Mouse (Mus musculus): ENCODE measurements around the gene Olfr1490.
"Not testable (repeated sequence)": the region's sequence is repeated elsewhere in the genome, so short reads cannot be mapped to it uniquely, and the experiment has no call there.

Olfr1490 gene

DNA sequence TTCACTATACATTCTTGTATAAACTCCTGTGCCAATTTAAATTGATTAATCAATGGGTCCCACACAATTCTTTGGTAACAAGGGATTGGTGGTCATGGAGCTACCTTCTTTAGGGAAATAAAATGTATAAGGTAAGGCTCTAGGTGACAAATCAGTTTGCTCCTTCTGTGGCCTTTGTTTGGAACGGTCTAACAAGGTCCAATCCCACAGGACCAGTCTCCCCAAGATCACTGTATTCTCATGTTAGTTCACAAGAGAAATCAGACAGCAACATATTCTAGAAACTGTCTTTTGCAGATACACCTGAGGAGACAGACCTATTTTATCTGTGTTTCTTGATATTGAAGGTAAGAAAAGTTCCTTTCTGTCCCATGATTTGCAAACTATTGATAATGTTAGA lies at the start of gene Olfr1490:
TSS of gene Olfr1490 (plus strand) at position 301 of the 400 bp plus-strand sequence.
- no peak for DNase-seq

DNA sequence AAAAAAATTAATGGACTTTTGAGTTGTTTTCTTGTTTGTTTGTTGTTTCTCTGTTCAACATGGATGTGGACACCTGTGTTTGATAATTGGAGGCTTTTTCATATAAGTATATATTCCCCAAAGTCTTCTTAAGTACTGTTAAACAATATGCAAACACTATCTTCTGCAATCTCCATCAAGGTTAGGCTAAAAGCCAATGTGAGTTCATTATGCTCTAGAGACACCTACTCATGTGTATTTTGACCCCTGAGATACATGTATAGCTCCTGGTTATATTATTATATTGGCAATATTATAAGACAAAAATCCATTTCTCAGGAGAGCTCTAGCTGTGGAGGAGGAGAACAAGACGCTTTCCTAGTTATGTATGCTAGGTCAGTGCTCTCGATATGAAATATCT lies 33.8 kb upstream of the Olfr1490 start, which contains the start of gene Olfr1487:
TSS of gene Olfr1487 (plus strand) at position 301 of the 400 bp plus-strand sequence.
- not testable (repeated sequence) for DNase-seq

DNA sequence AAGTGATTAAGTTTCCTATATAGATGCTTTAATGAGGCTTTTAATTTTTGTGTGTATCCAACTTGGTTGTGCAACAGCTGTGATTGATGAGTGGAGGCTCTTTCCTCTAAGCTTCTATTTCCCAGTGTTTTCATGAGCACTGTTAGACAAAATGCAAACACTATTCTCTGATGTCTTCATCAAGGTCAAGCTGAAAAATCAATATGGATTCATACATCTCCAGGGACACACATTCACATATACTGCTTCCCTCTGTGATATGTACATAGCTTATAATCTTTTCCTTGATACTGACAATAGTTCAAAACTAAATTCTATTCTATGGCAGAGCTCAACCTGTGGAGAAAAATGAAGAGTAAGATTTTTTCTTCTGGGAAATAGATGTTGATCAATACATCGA lies 19.6 kb upstream of the Olfr1490 start, which contains the start of gene Olfr1489:
TSS of gene Olfr1489 (plus strand) at position 301 of the 400 bp plus-strand sequence.
- DNase-seq: no peak

DNA sequence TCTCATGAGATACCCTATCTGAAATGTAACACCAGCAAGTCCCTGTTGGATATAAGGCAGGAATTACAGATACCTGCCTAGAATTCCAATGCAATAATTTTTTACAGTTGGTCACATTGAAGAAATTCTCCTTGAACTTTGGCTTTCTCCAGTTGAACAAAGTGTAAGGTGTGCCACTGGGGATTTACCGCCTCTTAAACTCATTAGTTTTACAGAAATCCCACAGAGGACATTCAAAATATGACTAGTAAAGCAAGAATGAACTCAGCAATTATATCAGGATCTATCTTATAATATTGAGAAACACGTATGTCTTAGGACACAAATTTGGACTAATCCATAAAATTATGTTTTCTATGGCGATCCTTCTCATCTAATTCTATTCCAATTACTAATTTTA lies 46.1 kb downstream of the Olfr1490 start, which contains the start of gene Olfr1491:
TSS of gene Olfr1491 (plus strand) at position 301 of the 400 bp plus-strand sequence.
- no peak for DNase-seq
